Mouse (Mus musculus) liver, embryonic 14.5 days (tissue): ENCODE data around the gene Agt.

ENCODE experiments used
- CTCF ChIP-seq: IDR thresholded peaks from 2 replicates; pipeline ENCODE4 v1.5.1; 2016; ENCODE audit warnings: antibody characterized with exemption, low read depth, control low read depth
- EP300 ChIP-seq: IDR thresholded peaks from 2 replicates; pipeline ENCODE4 v1.6.1; 2016; ENCODE audit warnings: antibody characterized with exemption, low read depth

GRCm38 (mm10) chr8:124526261-124526660 is 43.2 kb downstream of the Agt start:
- no peak for TF ChIP-seq CTCF
- no peak for TF ChIP-seq EP300
